Mouse (Mus musculus) forebrain, embryonic 12.5 days (tissue): ENCODE results near the gene Gm13103. TPM values are rescaled to one million over a fixed set of nuclear protein-coding genes. Genes with fewer than 3 reads are reported as not detected.
"Not testable (repeated sequence)": the region's sequence is repeated elsewhere in the genome, so short reads cannot be mapped to it uniquely, and the experiment has no call there.

Experiments
- ATAC-seq: fragments of 200-750 bp; cut with Nextera tagmentation; 2 replicates; pipeline ENCODE4 v1.8.0; 2017; ENCODE audit warnings: moderate TSS enrichment; ENCODE audit not compliant: low FRiP score
- H3K27ac ChIP-seq: fragments of 300-500 bp; sonication (generic); 2 replicates; pipeline ENCODE4 v1.5.1; 2016; ENCODE audit warnings: mild to moderate bottlenecking
- H3K27me3 ChIP-seq: fragments of 300-500 bp; sonication (generic); 2 replicates; pipeline ENCODE4 v1.6.1; 2016; ENCODE audit warnings: mild to moderate bottlenecking
- H3K36me3 ChIP-seq: fragments of 300-500 bp; sonication (generic); replicated peaks from 2 replicates; pipeline ENCODE4 v1.6.1; 2016; ENCODE audit warnings: mild to moderate bottlenecking
- H3K4me1 ChIP-seq: fragments of 300-500 bp; sonication (generic); 2 replicates; pipeline ENCODE4 v1.6.1; 2016
- H3K4me2 ChIP-seq: fragments of 300-500 bp; sonication (generic); 2 replicates; pipeline ENCODE4 v1.6.1; 2016; ENCODE audit warnings: mild to moderate bottlenecking, moderate library complexity
- H3K4me3 ChIP-seq: fragments of 300-500 bp; sonication (generic); replicated peaks from 2 replicates; pipeline ENCODE4 v1.5.1; 2016; ENCODE audit warnings: mild to moderate bottlenecking
- H3K9ac ChIP-seq: fragments of 300-500 bp; sonication (generic); 2 replicates; pipeline ENCODE4 v1.6.1; 2016; ENCODE audit warnings: mild to moderate bottlenecking
- H3K9me3 ChIP-seq: fragments of 300-500 bp; sonication (generic); 2 replicates; pipeline ENCODE4 v1.6.1; 2016
- WGBS: fragments of 180-500 bp; shearing (Covaris S2); methylation state at CpG from one replicate; pipeline ENCODE4 v1.1.7; 2016; 5-methylcytosine and 5-hydroxymethylcytosine counted together
- polyA plus RNA-seq: library from polyadenylated mRNA; unstranded; fragments of >200 nt; fragmentation: Nextera tagmentation; extraction: Ambion mirVana; gene quantifications from 2 replicates; pipeline ENCODE4 v1.2.1, GENCODE M21; 2016

Gene Gm13103
- not detected in 2 replicates for polyA plus RNA-seq

DNA sequence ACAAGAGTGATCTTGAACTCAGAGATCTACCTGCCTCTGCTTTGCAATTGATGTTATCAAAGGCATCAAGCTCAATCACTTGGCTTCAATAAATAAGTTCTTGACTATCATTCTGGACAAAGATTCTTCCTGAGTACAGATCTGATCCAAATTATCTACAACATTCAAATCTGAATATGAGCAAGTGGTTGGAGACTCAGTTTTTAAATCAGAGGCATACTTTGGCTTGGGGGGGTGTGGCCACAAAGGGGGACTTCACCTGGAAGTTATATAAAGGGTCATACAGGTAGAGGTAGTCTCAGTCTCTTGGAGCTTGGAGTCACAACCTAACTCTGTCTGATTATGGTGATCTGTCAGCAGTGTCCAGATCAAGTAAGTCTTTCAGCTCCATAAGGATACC is at the start of gene Gm13103:
Gene Gm13103, plus strand, starts transcription at position 301 of the 400 bp plus-strand sequence.
- H3K27me3 ChIP-seq, H3K9ac ChIP-seq, ATAC-seq, H3K4me2 ChIP-seq, H3K36me3 ChIP-seq, H3K4me3 ChIP-seq, H3K27ac ChIP-seq, H3K4me1 ChIP-seq: not testable (repeated sequence)
- peaks cover 20% of the 10 kb centered on the region for H3K9me3 ChIP-seq

GRCm38 (mm10) chr4:143815993-143816392 is 30.3 kb upstream of the Gm13103 start, which contains the start of gene Gm13084:
TSS of gene Gm13084 (minus strand) at chr4:143816093.
- 80% methylated on average over 2 of the region's 2 CpGs for WGBS
- no peaks in the 10 kb centered on the region for H3K36me3 ChIP-seq
- no peaks in the 10 kb centered on the region for H3K4me1 ChIP-seq
- H3K27me3 ChIP-seq: no peaks in the 10 kb centered on the region
- no peak within 1 kb of the TSS for H3K4me2 ChIP-seq
- no peak within 1 kb of the TSS for H3K9ac ChIP-seq
- H3K4me3 ChIP-seq: no peak within 1 kb of the TSS
- H3K9me3 ChIP-seq: peaks cover 18% of the 10 kb centered on the region; the same call in 1 of the 2 replicates
- H3K27ac ChIP-seq: no peak within 1 kb of the TSS
- ATAC-seq: no peak

DNA sequence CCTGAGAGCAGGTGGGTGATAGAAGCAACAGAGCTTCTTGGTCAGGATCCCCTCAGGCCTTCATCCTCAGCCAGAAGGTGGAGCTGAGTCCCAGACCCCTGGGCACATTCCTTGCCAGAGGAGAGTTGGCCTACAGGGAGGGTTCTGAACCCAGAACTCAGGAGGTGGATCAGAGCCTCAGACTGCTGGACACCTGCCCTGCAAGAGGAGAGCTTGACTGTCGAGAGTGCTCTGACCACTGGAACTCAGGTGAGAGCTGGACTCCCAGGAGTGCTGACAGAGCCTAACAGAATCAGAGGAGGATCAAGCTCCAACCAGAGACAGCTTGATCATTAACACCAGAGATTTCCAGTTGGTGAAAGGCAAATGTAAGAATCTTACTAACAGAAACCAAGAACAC is 36.1 kb downstream of the Gm13103 start:
- not testable (repeated sequence) for H3K27me3 ChIP-seq, H3K9ac ChIP-seq, H3K4me2 ChIP-seq, ATAC-seq, H3K4me1 ChIP-seq, H3K27ac ChIP-seq, H3K36me3 ChIP-seq, H3K4me3 ChIP-seq
- 78% methylated on average over 1 of the region's 1 CpGs for WGBS
- H3K9me3 ChIP-seq: peaks cover 18% of the 10 kb centered on the region

DNA sequence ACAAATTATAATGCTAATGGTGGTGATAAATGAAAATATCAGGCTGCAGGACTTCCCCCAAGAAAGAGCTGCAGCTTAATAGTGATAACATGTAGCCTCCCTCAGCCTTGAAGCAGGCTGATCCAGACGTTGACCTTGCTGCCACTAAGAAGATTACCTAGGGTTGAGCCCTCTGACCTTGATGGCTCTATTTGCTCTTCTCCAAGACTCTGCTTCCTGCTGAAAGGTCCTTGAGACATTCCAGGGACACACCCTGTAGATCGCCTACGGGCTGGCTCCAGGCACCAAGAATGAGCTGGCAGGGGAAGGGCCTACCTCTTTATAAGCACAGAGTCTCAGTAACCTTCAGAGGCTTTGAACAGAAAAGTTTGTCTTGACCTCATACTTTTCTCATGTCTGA is 48.1 kb downstream of the Gm13103 start:
- not testable (repeated sequence) for H3K4me1 ChIP-seq, H3K4me3 ChIP-seq, H3K27ac ChIP-seq, H3K9ac ChIP-seq, H3K4me2 ChIP-seq, H3K27me3 ChIP-seq, H3K36me3 ChIP-seq, ATAC-seq
- H3K9me3 ChIP-seq: peaks cover 32% of the 10 kb centered on the region
- WGBS: 86% methylated on average over 3 of the region's 3 CpGs

GRCm38 (mm10) chr4:143900280-143900679 is 54.0 kb downstream of the Gm13103 start, which contains the start of gene Pramef6:
TSS of gene Pramef6 (minus strand) at chr4:143900380.
- not testable (repeated sequence) for H3K27ac ChIP-seq, H3K4me1 ChIP-seq, H3K4me2 ChIP-seq, H3K9ac ChIP-seq, H3K4me3 ChIP-seq, ATAC-seq, H3K36me3 ChIP-seq, H3K27me3 ChIP-seq
- peaks cover 19% of the 10 kb centered on the region for H3K9me3 ChIP-seq
- WGBS: 82% methylated on average over 1 of the region's 1 CpGs

Other genes starting within 250 kb of the Gm13103 start
- not detected in 2 replicates for gene Gm13083, start 231.5 kb upstream of the Gm13103 start, polyA plus RNA-seq
- not detected in 2 replicates for gene Gm13088, start 189.3 kb upstream of the Gm13103 start, polyA plus RNA-seq
- not detected in 2 replicates for gene Gm13089, start 143.8 kb upstream of the Gm13103 start, polyA plus RNA-seq
- gene Gm13078, start 127.0 kb upstream of the Gm13103 start, polyA plus RNA-seq: not detected in 2 replicates
- not detected in 2 replicates for gene Gm13023, start 57.1 kb upstream of the Gm13103 start, polyA plus RNA-seq
- gene Gm13084, start 30.4 kb upstream of the Gm13103 start, polyA plus RNA-seq: not detected in 2 replicates
- not detected in 2 replicates for gene Pramef6, start 53.9 kb downstream of the Gm13103 start, polyA plus RNA-seq
- not detected in 2 replicates for gene Pramef25, start 104.5 kb downstream of the Gm13103 start, polyA plus RNA-seq
- not detected in 2 replicates for gene Gm13101, start 120.5 kb downstream of the Gm13103 start, polyA plus RNA-seq
- gene Pramef17, start 147.9 kb downstream of the Gm13103 start, polyA plus RNA-seq: not detected in 2 replicates
- gene Pramel4, start 212.6 kb downstream of the Gm13103 start, polyA plus RNA-seq: not detected in 2 replicates